Mouse (Mus musculus) liver, embryonic 13.5 days (tissue): ENCODE data around the gene Adipor2. TPM values are rescaled to one million over a fixed set of nuclear protein-coding genes. Genes with fewer than 3 reads are reported as not detected.

ENCODE experiments used
- ATAC-seq: fragments of 200-750 bp; cut with Nextera tagmentation; 2 replicates; pipeline ENCODE4 v1.8.0; 2017; ENCODE audit warnings: low read depth, mild to moderate bottlenecking, moderate number of reproducible peaks, moderate library complexity
- DNase-seq: peaks from one replicate; pipeline ENCODE4 v3.0.0; 2022
- H3K27ac ChIP-seq: fragments of 300-500 bp; sonication (generic); 2 replicates; pipeline ENCODE4 v1.5.1; 2015; ENCODE audit warnings: moderate library complexity, mild to moderate bottlenecking, inconsistent platforms
- H3K27me3 ChIP-seq: fragments of 300-500 bp; sonication (generic); 2 replicates; pipeline ENCODE4 v1.6.1; 2015; ENCODE audit warnings: mild to moderate bottlenecking, inconsistent platforms
- H3K36me3 ChIP-seq: fragments of 300-500 bp; sonication (generic); 2 replicates; pipeline ENCODE4 v1.6.1; 2015; ENCODE audit warnings: mild to moderate bottlenecking, inconsistent platforms
- H3K4me1 ChIP-seq: fragments of 300-500 bp; sonication (generic); replicated peaks from 2 replicates; pipeline ENCODE4 v1.6.1; 2015; ENCODE audit warnings: inconsistent platforms
- H3K4me2 ChIP-seq: fragments of 300-500 bp; sonication (generic); 2 replicates; pipeline ENCODE4 v1.6.1; 2015; ENCODE audit warnings: inconsistent platforms, mild to moderate bottlenecking, moderate library complexity
- H3K4me3 ChIP-seq: fragments of 300-500 bp; sonication (generic); replicated peaks from 2 replicates; pipeline ENCODE4 v1.5.1; 2015; ENCODE audit warnings: mild to moderate bottlenecking, inconsistent platforms
- H3K9ac ChIP-seq: fragments of 300-500 bp; sonication (generic); 2 replicates; pipeline ENCODE4 v1.6.1; 2015; ENCODE audit warnings: mild to moderate bottlenecking, inconsistent platforms
- H3K9me3 ChIP-seq: fragments of 300-500 bp; sonication (generic); replicated peaks from 2 replicates; pipeline ENCODE4 v1.6.1; 2016; ENCODE audit warnings: inconsistent platforms
- WGBS: fragments of 180-500 bp; shearing (Covaris S2); methylation state at CpG from one replicate; pipeline ENCODE4 v1.1.7; 2015; ENCODE audit not compliant: insufficient replicate concordance; 5-methylcytosine and 5-hydroxymethylcytosine counted together
- polyA plus RNA-seq: library from polyadenylated mRNA; unstranded; fragments of >200 nt; fragmentation: Nextera tagmentation; extraction: Ambion mirVana; gene quantifications from 2 replicates; pipeline ENCODE4 v1.2.1, GENCODE M21; 2015

The Adipor2 gene
- polyA plus RNA-seq, result 33.3 and 38.6 TPM in 2 replicates

DNA sequence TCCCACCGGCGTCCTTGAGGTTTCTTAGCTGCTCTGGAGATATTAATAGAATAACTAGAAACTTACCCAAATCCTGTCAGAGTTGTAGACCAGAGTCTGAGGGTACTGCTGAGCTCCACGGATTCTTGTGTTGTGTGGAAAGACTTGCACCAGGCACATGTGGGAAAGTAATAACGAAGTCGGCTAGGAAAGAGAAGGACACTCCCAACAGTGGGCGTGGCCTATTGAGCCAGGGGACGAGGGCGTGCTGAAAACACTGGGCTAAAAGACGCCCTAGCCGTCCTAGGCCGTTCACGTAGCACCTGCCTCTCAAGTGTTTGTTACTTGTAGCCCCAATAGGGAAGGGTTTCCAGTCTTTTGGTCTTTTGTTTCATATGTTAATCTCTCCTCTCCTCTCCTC lies at the start of gene Adipor2:
TSS of gene Adipor2 (minus strand) at position 351 of the 400 bp plus-strand sequence.
- H3K4me1 ChIP-seq, result peaks cover 24% of the 10 kb centered on the region
- no peak within 1 kb of the TSS for H3K27ac ChIP-seq
- peak; percentile 81 for ATAC-seq
- peak within 1 kb of the TSS; percentile 64 for H3K4me2 ChIP-seq
- 2% methylated on average over 12 of the region's 12 CpGs for WGBS
- no peaks in the 10 kb centered on the region for H3K9me3 ChIP-seq
- H3K4me3 ChIP-seq, result peak within 1 kb of the TSS; percentile 32
- H3K27me3 ChIP-seq, result no peaks in the 10 kb centered on the region
- H3K36me3 ChIP-seq, result no peaks in the 10 kb centered on the region
- DNase-seq, result peak; percentile 70
- H3K9ac ChIP-seq, result no peak within 1 kb of the TSS

DNA sequence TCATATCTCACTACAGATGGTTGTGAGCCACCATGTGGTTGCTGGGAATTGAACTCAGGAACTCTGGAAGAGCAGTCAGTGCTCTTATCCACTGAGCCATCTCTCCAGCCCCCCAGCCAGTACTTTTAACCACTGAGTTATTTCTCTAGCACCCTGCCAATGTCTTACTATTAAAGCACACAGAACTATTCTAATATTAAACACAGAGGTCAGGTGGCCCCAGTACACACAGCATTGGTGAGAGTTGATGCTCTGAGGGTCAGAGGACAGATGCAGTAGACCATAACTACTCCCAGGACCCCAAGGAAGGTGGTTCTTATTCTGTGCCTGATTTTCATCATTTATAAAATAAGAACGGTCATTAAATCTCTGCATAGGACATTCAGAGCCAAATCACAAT lies 48.7 kb upstream of the Adipor2 start:
- no peak overlapping the region for H3K9ac ChIP-seq
- DNase-seq (no peak), ATAC-seq (no peak)
- H3K36me3 ChIP-seq, result no peaks in the 10 kb centered on the region
- H3K27me3 ChIP-seq, result peaks cover 4% of the 10 kb centered on the region; the same call in 1 of the 2 replicates
- no peaks in the 10 kb centered on the region for H3K9me3 ChIP-seq
- 0 out of 2 replicates have a peak, but pooled peaks cover 8% of the 10 kb centered on the region for H3K4me1 ChIP-seq
- H3K4me2 ChIP-seq, result no peak overlapping the region
- 70% methylated on average over 1 of the region's 1 CpGs for WGBS
- no peak overlapping the region for H3K27ac ChIP-seq
- no peak overlapping the region for H3K4me3 ChIP-seq

- H3K36me3 ChIP-seq, result no peaks in the 10 kb centered on the region
- 76% methylated on average over 5 of the region's 5 CpGs for WGBS
- ATAC-seq, result no peak
- no peak overlapping the region for H3K9ac ChIP-seq
- H3K27ac ChIP-seq, result no peak overlapping the region
- H3K4me1 ChIP-seq, result no peaks in the 10 kb centered on the region
- no peaks in the 10 kb centered on the region for H3K9me3 ChIP-seq
- no peak overlapping the region for H3K4me3 ChIP-seq
- H3K27me3 ChIP-seq, result 0 out of 2 replicates have a peak, but pooled peaks cover 8% of the 10 kb centered on the region
- no peak overlapping the region for H3K4me2 ChIP-seq
- no peak for DNase-seq
These were observed 42.9 kb upstream of the Adipor2 start for GRCm38 (mm10) chr6:119460391-119460790.

DNA sequence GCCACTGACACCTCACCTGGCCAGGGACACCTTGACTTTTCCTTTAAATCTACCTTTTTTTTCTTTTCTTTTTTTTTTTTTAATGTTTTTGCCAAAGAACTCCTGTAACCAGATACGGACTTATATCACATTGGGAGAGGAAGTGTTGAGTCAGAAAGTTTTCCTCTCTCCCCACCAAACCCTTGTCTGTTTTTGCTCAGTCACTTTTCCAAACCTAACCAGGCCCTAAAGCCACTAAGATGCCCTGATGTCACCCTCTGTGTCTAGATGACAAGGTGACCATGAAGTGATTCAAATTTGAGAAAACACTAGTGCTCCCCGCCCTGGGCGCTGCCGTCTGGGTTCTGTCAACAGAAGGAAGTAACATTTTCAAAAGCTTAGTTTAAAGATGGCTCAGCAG lies 41.5 kb upstream of the Adipor2 start:
- no peak overlapping the region for H3K27ac ChIP-seq
- no peaks in the 10 kb centered on the region for H3K36me3 ChIP-seq
- DNase-seq (no peak), ATAC-seq (no peak)
- no peak overlapping the region for H3K9ac ChIP-seq
- no peak overlapping the region for H3K4me2 ChIP-seq
- no peak overlapping the region for H3K4me3 ChIP-seq
- H3K4me1 ChIP-seq, result no peaks in the 10 kb centered on the region
- 0 out of 2 replicates have a peak, but pooled peaks cover 20% of the 10 kb centered on the region for H3K27me3 ChIP-seq
- no peaks in the 10 kb centered on the region for H3K9me3 ChIP-seq
- WGBS, result 54% methylated on average over 4 of the region's 4 CpGs

DNA sequence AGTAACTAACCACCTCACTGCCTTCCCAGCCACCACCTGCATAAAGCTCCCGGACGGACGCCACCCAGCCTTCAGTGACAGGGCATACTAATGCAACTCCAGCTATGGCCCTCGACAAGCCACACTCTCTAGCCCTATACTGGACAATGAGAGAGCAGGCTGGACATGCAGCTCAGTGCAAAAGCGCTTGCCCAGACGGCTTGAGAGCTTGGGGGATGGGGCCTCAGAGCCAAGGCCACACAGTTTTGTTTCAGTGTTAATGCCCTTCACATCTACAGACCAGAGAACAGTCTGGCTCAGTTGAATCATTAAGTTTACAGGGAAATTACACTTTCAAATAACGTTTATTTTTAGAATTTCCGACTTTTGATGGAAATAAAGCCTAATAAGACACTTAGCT lies 40.7 kb upstream of the Adipor2 start:
- no peak overlapping the region for H3K27ac ChIP-seq
- no peaks in the 10 kb centered on the region for H3K4me1 ChIP-seq
- H3K27me3 ChIP-seq, result peaks cover 28% of the 10 kb centered on the region
- ATAC-seq, result no peak
- 60% methylated on average over 8 of the region's 8 CpGs for WGBS
- no peak overlapping the region for H3K4me3 ChIP-seq
- H3K36me3 ChIP-seq, result no peaks in the 10 kb centered on the region
- H3K9ac ChIP-seq, result no peak overlapping the region
- DNase-seq, result no peak
- no peaks in the 10 kb centered on the region for H3K9me3 ChIP-seq
- no peak overlapping the region for H3K4me2 ChIP-seq

DNA sequence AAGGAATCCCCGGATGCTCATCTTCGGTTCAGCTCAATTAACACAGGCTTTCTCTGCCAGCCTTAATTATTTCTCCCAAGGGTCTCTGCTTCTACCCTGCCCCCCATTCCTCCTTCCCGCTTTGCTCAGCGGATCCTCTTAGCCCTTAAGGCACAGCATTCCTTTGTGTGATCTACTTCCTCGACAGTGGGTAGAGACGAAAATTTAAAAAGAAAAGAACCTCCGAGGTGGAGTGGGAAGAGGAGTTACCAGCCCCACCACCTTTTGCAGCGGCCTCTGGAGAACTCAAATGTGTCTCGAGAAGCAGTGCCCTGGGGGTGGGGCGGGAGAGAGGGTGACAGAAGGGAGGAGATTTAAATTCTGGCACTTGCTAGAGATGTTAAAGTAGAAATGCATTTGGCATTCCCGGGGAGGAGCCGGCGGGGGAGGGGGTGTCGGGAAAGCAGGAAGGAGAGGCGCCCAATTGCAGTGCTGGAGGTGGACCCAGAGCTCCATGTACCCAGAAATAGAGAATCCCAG lies 34.5 kb upstream of the Adipor2 start:
- H3K36me3 ChIP-seq, result no peaks in the 10 kb centered on the region
- H3K4me2 ChIP-seq, result peak overlapping the region; percentile 39
- H3K9me3 ChIP-seq, result no peaks in the 10 kb centered on the region
- 0 out of 2 replicates have a peak overlapping the region, but pooled peaks have one; percentile 10 for H3K4me3 ChIP-seq
- H3K27ac ChIP-seq, result no peak overlapping the region
- H3K9ac ChIP-seq, result no peak overlapping the region
- peaks cover 87% of the 10 kb centered on the region for H3K27me3 ChIP-seq
- WGBS, result 3% methylated on average over 15 of the region's 15 CpGs
- H3K4me1 ChIP-seq, result peaks cover 21% of the 10 kb centered on the region
- DNase-seq, result no peak
- no peak for ATAC-seq

GRCm38 (mm10) chr6:119450965-119451943 lies 33.8 kb upstream of the Adipor2 start:
- no peaks in the 10 kb centered on the region for H3K9me3 ChIP-seq
- WGBS, result 11% methylated on average over 14 of the region's 14 CpGs
- ATAC-seq (no peak; the same call in 1 of the 2 replicates), DNase-seq (no peak)
- peak overlapping the region; percentile 39; the same call in 1 of the 2 replicates for H3K4me2 ChIP-seq
- no peak overlapping the region for H3K27ac ChIP-seq
- peaks cover 94% of the 10 kb centered on the region for H3K27me3 ChIP-seq
- peaks cover 21% of the 10 kb centered on the region for H3K4me1 ChIP-seq
- H3K9ac ChIP-seq, result no peak overlapping the region
- no peaks in the 10 kb centered on the region for H3K36me3 ChIP-seq
- no peak overlapping the region for H3K4me3 ChIP-seq

GRCm38 (mm10) chr6:119449060-119449499 lies 31.6 kb upstream of the Adipor2 start:
- peak overlapping the region; percentile 60 for H3K4me2 ChIP-seq
- DNase-seq (no peak), ATAC-seq (0 out of 2 replicates have a peak, but pooled peaks have one; percentile 47)
- H3K36me3 ChIP-seq, result no peaks in the 10 kb centered on the region
- peak overlapping the region; percentile 37 for H3K4me3 ChIP-seq
- H3K4me1 ChIP-seq, result peaks cover 21% of the 10 kb centered on the region
- H3K27ac ChIP-seq, result no peak overlapping the region
- no peaks in the 10 kb centered on the region for H3K9me3 ChIP-seq
- H3K27me3 ChIP-seq, result peaks cover 81% of the 10 kb centered on the region
- 8% methylated on average over 15 of the region's 23 CpGs for WGBS
- no peak overlapping the region for H3K9ac ChIP-seq

DNA sequence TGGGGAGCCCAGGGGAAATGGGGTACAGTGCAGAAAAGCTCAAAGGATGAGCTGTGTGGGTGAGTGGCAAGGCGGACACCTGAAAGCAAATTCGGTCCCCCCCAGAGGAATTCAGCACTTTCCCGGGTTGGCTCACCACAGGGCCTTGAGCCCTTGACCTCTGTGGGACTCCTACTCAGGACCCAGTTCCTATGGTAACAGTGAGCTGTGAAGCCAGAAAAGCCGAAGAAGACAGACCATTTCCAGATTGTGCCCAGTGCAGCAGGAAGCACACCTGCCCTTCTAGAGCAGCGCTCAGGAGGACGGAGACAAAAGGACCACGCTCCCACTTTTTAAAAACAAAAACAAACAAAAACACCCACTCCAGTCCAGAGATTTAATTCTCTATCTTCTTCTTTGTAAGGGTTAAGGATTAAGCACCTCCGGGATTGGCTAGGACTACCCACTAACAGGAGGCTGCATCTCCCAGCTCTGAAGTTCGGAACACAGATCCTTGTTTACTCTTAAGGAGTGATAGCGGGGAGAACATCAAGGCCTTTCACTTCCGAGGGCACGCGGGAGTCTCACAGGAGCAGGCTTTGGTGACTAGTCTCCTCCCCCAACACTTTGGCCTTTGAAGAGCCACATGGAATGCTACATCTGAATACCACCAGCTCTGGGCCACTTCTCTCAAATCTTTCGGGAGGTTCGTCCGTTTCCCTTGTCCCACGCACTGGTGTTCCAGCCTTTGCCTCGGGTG lies 31.0 kb upstream of the Adipor2 start:
- Histone ChIP-seq H3K36me3 (no peaks in the 10 kb centered on the region), H3K4me2 (peak overlapping the region; percentile 60), H3K9me3 (no peaks in the 10 kb centered on the region), H3K4me1 (peaks cover 25% of the 10 kb centered on the region), H3K4me3 (peak overlapping the region; percentile 37), H3K27ac (no peak overlapping the region), H3K27me3 (peaks cover 76% of the 10 kb centered on the region), H3K9ac (no peak overlapping the region)
- 15% methylated on average over 18 of the region's 18 CpGs for WGBS
- DNase-seq (no peak), ATAC-seq (peak; percentile 13; the same call in 1 of the 2 replicates)

DNA sequence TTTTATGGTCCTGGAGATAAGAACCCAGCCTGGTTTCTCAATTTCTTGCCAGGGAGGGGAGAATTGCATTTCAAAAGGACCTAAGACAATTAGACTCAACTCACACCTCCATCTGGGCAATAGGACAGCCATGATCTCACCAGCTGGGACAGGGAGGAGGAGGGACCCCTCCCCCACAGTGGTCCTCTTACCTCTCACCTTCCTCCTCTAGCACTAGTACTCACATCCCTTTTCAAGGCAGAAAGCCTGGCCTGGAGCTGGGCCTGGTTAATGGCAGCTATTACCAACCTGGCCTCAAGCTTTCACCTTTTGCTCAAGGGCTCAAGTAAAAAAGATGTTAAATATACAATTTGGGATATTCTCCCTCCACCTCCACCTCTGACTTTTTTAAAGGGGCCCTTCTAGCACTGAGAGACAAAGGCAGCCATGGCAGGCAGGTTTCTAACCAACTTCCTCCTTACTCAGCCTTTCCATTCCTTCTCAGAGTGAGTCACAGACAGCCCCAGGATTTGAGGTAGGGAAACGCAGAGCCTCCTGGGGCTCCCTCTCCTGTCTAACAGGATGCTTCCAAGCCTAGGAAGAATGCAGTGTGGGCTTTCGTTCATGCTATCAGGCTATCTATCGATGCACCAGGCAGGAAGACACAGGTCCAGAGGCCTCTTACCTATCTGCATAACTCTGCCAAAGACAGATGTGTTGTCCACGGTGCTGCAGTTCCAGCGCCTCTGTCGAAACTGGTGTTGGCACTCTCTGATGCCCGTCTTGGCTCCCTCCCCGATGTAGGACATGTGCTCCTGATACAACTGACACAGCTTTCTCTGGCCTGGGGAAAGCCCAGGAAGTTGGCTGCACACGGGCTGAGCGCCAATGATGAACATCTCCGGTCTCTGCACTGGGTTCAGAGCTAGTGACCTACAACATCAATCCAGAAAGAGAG lies 28.4 kb upstream of the Adipor2 start:
- no peaks in the 10 kb centered on the region for H3K9me3 ChIP-seq
- H3K4me2 ChIP-seq, result no peak overlapping the region
- ATAC-seq (no peak), DNase-seq (no peak)
- H3K4me3 ChIP-seq, result no peak overlapping the region
- H3K36me3 ChIP-seq, result no peaks in the 10 kb centered on the region
- no peak overlapping the region for H3K27ac ChIP-seq
- 45% methylated on average over 11 of the region's 11 CpGs for WGBS
- no peak overlapping the region for H3K9ac ChIP-seq
- peaks cover 19% of the 10 kb centered on the region for H3K4me1 ChIP-seq
- H3K27me3 ChIP-seq, result peaks cover 50% of the 10 kb centered on the region
